Mouse (Mus musculus): ENCODE measurements around the gene Amy1.
A peak's percentile ranks its signal among the peaks of the same experiment; 100 is the strongest.
"Not testable (repeated sequence)": the region's sequence is repeated elsewhere in the genome, so short reads cannot be mapped to it uniquely, and the experiment has no call there.

The Amy1 gene

GRCm38 (mm10) chr3:113606599-113606998 lies at the start of gene Amy1:
Amy1 (minus strand) TSS chr3:113606699.
- no peak for DNase-seq

- no peak for DNase-seq
These were observed 47.8 kb upstream of the Amy1 start for GRCm38 (mm10) chr3:113654335-113654734.

GRCm38 (mm10) chr3:113651386-113651785 lies 44.9 kb upstream of the Amy1 start:
- DNase-seq, result not testable (repeated sequence)

- DNase-seq, result no peak
These were observed 33.0 kb upstream of the Amy1 start for GRCm38 (mm10) chr3:113639545-113639944.

- DNase-seq, result no peak
These were observed 27.7 kb upstream of the Amy1 start for GRCm38 (mm10) chr3:113634220-113634619.

GRCm38 (mm10) chr3:113631611-113632010 lies 25.1 kb upstream of the Amy1 start:
- DNase-seq, result no peak

- DNase-seq, result no peak
These were observed 24.1 kb upstream of the Amy1 start for GRCm38 (mm10) chr3:113630564-113630963.

GRCm38 (mm10) chr3:113629606-113630359 lies 23.3 kb upstream of the Amy1 start, which contains the start of gene Rnpc3:
Rnpc3 (minus strand) TSS chr3:113630149.
- DNase-seq, result peak; percentile 97 to 98

- DNase-seq, result no peak
These were observed 15.7 kb downstream of the Amy1 start for GRCm38 (mm10) chr3:113590844-113591243.

- DNase-seq, result no peak
These were observed 31.9 kb downstream of the Amy1 start for GRCm38 (mm10) chr3:113574578-113574977.

GRCm38 (mm10) chr3:113574138-113574537 lies 32.4 kb downstream of the Amy1 start:
- no peak for DNase-seq

GRCm38 (mm10) chr3:113572158-113572557 lies 34.3 kb downstream of the Amy1 start:
- no peak for DNase-seq

- DNase-seq, result no peak
These were observed 66.8 kb downstream of the Amy1 start for GRCm38 (mm10) chr3:113539692-113540091.

GRCm38 (mm10) chr3:113532328-113532727 lies 74.2 kb downstream of the Amy1 start, which contains the start of gene Amy2a1:
Amy2a1 (minus strand) TSS chr3:113532428.
- DNase-seq, result not testable (repeated sequence)
